Mouse (Mus musculus) cerebellum, adult 11-12 months (tissue): ENCODE measurements around the gene Zfp978.
"Not testable (repeated sequence)": the region's sequence is repeated elsewhere in the genome, so short reads cannot be mapped to it uniquely, and the experiment has no call there.

ENCODE experiments used
- DNase-seq: peaks from one replicate; pipeline ENCODE4 v3.0.0; 2022

Gene Zfp978

DNA sequence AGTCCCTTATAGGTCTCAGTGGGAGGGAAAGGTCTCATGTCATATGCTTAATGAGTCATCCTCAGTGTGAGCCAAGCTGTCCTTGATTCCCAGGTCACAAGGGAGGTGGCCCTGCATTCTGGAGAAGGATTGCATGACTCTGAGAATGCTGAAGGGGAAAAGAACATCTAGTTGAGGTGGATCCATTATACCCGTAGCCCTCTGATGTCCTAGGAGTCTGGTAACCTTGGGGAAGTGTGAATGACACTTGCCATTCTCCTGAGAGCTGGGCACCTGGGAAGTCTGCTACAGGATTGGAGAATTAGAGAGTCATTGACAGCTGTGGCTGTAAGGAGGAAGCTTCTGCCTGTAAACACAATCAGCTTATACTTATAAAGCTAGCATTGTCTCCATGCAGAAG is 55.3 kb downstream of the Zfp978 start:
- DNase-seq, result not testable (repeated sequence)

DNA sequence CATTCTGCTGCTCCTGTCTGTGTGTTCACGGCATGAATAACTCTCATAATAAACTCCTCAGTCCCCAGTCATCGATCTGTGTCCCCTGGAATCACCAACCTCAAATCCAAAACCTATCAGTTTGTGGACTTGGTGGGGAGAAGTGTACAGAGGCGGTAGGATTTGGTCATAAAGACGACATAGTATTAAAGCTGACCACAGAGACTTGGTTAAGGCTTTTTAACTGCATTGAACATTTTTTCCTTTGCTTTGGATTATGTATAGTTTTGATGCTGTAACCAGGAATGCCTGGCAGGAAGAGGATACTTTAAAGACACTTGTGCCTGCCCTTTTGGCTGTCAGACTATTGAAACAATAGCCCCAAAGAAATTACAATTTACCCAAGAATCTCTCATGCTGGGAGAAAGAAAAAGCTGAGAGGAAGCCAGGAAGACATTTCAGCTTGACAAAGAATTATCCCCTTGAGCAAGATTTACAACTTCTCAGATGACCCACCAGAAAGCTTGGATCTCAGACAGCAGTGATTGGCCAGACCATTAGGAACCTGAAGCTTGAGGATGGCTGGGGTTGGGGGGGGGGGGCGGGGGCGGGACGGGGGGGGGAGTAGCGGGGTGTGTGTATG is 56.2 kb downstream of the Zfp978 start:
- no peak for DNase-seq

DNA sequence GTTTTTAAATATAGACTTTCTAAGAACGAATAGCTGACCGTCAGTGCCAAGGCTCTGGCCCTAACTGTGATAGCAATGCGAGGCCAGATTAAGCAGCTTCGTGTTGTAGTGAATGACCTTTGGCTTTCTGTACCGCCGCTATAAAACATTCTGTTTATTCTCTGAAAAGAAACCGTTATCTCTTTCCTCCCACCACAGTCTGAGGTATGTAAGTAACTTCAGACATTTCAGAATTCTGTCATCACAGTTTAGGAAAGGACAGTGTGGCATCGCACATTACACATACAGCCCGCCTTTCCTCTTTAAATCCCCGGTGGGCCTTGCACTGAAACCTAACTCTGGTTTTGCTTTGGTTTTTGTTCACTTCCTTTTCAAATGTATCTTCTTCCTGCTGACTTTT is 56.8 kb downstream of the Zfp978 start:
- DNase-seq, result no peak

DNA sequence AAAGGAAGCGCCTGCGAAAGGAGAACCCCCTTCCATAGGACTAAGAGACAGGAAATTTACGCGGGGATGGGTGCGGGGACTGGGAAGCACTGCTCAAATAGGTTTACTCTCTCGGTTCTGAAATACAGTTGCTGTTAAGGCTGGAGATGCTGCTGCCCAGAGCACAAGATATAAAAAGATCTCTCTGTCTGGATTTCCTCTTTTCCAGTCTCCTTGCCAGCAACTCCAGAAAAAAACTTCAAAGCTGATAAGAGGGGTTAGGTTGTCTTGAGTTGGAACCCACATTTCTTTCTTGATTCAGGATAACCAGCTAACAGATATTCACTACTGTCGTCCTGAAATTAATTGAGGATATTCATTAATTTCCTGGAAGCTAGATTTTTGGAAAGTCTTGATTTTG is 57.2 kb downstream of the Zfp978 start:
- DNase-seq, result not testable (repeated sequence)

DNA sequence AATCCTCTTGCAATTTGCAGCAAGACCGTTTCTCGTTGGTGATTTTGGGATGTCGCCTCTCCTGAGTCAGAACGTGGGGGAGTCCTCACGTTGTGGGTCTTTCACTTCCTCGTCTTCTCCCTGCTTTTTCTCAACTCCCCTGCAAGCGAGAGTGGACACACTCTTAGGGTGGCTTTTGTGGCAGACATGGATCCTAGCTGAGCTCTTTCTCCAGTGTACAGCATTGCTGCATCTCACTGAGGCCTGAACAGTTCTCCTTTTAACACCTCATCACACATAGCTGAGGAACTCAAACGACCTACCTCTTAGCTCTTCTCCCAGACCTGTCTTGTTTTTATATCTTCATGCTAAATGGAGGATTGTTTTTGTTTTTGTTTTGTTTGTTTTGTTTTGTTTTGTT is 58.1 kb downstream of the Zfp978 start:
- DNase-seq, result not testable (repeated sequence)

DNA sequence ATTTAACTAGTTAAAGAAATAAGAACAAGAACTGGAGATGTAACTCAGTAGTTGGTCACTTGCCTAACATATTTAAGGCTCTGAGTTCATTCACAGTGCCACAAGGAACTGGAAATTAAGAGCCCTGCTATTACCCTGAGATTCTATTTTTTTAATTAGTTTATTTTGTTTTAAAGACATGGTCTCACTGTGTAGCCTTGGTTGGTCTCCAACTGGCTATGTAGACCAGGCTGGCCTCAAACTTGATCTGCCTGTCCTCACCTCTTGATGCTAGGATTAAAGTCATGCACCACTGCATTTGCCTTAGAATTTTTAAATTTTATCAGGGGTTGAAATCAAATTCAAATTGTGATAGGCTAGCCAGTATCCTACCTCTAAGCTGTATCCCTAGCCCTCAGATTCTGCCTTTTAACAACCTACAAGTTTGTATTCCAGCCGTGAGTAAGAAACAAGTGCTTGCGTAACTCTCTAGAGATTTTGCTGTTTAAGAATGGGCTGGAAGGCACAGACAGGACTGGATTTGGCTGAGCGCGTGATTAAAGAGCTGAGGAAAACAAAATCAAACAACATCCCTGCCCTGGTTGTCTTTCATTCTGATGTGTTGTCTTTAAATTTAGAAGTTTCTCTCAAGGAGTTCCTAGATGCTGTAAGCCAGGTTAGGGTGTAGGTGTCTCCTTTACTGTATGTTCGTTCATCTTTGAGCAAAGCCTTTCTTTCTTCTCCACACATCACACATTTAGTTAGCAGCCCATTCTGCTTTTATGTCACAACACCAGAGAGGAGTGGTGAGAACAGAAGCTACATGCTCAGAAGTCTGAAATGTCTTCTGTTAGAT is 58.9 kb downstream of the Zfp978 start:
- not testable (repeated sequence) for DNase-seq

DNA sequence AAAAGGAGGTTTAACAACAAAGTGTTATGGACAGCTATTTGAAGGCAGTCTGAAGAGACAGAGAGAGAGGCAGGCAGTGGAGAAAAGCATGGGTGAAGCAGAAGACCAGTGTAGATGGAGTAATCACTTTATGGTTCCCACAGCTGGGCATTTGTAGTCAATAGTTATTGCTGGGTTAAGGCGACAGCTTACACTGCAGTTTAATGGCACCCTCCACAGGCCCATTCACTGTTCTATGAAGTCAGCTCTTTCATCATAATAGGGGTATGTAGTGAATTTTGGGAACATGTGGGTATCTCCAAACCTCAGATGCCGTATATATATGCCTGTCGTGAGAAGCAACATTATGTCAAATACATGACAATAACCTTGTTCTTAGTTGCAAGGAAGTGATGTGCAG is 59.7 kb downstream of the Zfp978 start:
- DNase-seq, result no peak

DNA sequence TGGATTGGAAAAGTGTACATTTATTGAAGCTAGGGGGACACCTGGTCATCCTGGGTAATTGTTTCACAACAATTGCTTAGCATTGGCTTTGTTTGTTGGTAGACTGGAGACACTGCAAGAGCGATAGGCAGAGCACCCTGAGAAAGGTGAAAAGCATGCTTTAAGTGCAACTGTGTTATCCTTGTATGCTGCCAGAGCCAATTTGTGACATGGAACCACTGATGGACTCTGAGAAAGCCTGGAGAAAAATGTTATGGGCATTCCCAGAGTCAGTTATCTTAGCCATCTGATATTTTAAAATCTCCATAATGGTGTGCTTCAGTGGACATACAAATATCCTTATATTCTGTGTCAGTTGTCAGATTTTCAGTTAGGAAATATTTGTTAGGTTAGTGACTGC is 60.2 kb downstream of the Zfp978 start:
- DNase-seq, result not testable (repeated sequence)

DNA sequence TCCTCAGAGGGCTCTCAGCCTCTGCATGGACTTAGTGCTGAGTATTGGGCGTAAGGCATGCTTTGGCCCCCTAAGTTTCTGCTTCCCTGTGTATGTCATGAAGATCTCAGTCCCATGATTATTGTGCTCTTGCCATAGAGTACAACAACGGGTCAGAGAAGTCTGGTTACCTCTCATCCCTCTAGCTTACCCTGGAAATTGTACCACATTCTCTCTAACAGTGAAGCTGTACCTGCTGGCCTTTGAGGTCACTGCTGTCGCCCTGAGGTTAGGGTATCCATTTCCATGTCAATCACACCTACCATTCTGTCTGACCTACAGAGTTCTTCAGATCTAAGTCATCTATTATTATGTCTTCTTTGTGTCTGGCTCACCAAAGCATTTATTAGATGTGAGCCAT is 62.0 kb downstream of the Zfp978 start:
- DNase-seq, result no peak

DNA sequence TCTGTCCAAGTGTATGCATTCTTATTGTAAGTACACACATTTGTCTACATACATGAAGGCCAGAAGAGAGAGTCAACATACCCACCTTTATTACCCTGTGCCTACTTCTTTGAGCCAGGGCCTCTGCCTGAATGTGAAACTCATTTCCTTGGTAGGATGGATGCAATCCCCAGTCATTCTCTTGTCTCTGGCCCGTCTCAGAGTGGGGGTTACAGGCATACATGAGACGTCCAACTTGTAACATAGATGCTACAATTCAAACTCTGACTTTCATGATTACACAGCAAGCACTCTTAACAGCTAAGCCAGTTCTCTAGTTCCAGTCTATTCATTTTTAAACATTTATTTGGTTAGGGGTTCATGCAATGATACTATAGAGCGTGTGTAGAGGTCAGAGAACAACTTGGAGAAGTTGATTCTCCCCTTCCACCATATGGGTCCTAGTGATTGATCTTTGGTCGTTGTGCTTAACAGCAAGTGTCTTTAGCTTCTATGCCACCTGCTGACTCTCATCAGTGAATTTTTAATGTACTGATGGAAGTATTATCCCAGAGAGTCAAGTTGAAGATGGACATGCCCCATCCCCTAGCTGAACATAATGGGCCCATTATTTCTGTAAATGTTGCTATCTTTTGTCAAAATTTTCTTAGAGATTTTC is 62.7 kb downstream of the Zfp978 start:
- no peak for DNase-seq

DNA sequence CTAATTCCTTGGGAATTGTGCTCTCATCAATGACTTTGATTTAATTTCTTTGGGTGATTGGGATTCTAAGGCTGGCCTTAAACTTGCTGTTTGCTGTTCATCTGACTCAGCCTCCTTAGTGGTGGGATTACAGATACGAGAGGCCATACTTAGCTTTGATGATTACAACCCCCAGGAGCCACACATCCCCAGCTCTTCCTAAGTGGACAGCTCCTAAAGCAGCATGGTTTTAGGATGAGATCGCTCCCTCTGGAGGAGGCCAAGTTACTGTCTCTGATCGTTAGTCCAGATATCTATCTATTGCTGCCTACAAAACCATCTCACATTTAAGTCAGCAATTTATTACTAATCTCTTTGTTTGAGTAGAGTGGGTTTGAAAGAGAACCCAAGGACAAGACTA is 63.3 kb downstream of the Zfp978 start:
- not testable (repeated sequence) for DNase-seq

DNA sequence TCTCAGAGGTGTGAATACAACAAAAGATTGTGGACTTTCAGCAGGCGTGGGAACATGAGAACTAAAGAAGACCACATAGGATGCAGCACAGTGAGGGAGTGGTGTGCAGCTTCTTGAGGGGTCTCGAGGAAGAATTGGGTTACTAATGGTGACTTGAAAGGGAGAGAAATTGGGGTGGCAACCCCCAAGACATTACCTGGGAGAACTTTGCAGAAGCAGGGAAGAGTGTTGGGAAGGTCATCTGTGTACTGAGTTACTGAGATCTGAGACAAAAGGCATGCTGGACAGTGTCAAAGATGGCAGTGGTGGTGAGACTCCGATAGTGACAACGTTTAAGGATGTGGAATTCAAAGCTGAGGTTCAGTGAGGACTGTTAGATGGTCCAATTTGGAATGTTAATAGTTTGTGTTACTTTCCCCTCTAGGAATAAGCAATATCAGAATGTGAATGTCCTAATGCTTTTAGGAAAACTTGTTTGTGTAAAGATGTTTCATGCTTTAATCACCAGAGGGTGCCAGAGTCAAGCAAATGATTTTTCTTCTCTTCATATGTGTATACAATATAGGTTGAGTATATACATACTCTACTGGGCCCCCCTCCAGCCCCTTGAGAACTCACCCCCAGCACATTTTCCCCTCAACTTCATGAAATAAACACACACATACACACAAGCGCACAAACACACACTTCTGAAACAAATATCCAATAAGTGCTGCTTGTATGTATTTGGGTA is 64.7 kb downstream of the Zfp978 start:
- DNase-seq, result not testable (repeated sequence)

DNA sequence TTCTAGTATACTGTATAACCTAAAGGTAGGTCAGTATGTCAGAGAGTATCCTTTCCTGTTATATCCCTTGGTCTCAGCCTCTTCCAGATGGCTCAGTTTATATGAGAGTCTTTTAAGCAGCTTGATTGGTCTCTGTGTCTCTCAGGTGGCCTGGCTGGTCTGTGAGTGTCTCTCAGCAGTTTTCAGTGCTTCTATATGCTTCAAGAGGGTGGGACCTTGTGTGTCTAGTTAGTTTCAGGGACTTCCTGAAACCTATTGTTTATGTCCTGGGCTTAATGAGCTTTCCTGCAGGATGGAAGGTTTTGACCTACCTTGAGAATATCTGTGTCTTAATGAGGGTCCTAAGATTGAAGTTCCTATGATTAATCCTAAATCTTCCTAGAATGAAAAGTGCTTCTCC is 69.5 kb downstream of the Zfp978 start:
- DNase-seq, result no peak

DNA sequence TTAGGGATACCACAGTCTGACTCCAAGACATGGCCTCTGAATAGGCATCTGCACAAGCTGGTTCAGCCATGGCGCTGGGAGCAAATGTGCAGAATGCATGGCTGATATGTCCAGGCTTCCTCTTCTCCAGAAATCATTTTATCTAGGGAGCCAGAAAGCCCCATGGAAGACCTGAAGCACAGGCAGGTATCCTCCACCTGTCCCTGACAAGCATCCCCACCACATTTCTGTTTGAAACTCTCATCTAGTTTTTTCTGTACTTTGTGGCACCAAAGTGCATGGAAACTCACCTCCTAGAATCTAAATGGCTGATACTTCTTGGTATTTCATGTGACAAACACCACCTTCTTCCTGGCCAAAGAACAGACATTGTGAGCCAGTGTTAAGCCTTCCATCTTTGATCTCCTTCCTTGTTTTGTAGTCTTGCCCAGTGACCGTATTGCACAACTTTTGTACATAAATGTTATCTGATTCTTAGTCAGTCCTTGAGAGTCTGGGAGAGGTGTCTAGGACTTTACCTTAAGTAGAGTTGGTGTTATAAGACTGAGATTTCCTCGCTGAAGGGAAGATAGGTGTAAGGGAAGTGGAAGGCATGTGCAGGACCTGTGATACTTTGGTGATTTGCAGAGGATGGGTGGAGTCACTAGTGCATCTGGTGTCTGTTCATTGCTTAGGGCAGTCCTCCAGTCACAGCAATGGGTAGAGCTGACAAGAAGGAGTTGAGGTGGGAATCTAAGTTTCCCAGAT is 70.8 kb downstream of the Zfp978 start:
- not testable (repeated sequence) for DNase-seq

DNA sequence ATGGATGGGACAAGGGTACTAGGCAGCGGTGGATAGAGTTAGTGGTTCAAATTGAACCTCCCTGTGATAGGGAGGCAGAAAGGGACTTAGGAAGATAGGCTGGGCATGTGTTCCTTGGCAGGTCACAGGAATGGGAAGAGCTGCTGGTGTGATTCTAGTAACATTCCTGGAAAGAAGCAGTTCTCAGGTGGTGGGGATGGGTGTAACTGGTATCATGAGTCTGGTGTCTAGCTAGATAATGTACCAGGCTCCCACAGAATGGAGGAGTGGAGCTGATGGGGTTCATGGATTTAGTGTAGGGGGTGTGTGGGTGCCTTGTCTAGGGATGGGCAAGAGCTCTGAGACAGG is 71.3 kb downstream of the Zfp978 start:
- DNase-seq, result no peak

DNA sequence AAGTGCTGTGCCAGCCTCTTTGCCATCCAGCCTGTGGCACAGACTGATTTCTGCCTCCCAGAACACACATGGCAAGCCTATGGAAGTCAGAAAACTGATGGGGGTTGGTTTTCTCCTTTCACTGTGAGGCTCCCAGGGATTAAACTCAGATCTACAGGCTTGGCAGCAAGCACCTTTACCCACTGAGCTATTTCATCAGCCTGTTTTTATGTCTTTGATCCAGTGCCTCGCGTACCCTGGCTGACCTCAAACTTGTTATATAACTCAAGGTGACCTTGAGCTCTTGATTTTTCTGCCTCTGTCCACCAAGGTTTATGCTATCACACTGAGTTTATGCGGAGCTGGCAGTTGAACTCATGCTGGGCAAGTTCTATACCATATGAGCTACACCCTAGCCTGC is 71.9 kb downstream of the Zfp978 start:
- DNase-seq, result no peak

DNA sequence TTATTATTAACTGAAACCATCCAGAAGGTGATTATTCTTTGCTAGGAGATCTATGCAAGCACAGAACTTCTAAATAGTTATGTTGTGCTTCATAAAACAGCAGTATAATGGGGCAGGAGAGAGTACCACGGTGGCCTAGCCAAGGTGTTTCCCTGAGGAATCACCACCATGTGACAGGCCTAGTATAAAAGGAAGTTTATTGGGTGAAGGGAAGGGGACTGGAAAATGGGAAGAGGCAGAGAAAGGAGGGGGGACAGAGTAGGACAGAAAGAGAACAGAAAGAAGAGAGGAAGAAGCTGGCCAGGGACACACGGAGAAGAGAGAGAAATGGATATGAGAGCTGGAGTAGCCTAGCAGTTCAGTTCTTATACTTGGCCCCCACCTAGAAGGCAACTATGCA is 72.8 kb downstream of the Zfp978 start:
- DNase-seq, result no peak
